Mouse (Mus musculus): Measurements from ENCODE around the gene Tdo2.
A peak's percentile ranks its signal among the peaks of the same experiment; 100 is the strongest.

Gene Tdo2

GRCm38 (mm10) chr3:81943097-81943496 lies 32.9 kb downstream of the Tdo2 start:
- DNase-seq (ENCODE audit: low read depth): no peak

GRCm38 (mm10) chr3:81942341-81942740 lies 33.7 kb downstream of the Tdo2 start:
- DNase-seq (ENCODE audit: low read depth): no peak

DNA sequence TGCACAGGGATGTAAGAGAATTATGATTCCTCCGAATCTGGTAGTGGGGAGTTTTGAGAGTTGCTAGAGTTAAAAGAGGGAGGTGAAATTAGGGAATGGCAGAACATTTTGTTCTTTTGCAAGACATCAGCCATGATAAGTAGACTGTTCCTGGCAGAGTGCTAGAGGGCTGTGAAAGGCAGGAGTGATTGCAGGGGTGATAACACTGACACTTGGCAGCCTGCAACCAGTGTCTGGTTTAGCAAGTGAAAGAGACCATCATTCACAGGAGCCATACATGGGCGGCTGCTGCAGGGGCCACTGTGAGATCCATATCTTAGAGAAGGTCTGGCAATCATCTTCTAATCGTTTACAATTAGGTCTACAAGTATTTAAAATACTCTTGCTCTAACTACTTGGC lies 37.1 kb downstream of the Tdo2 start:
- DNase-seq (ENCODE audit: low read depth): no peak

DNA sequence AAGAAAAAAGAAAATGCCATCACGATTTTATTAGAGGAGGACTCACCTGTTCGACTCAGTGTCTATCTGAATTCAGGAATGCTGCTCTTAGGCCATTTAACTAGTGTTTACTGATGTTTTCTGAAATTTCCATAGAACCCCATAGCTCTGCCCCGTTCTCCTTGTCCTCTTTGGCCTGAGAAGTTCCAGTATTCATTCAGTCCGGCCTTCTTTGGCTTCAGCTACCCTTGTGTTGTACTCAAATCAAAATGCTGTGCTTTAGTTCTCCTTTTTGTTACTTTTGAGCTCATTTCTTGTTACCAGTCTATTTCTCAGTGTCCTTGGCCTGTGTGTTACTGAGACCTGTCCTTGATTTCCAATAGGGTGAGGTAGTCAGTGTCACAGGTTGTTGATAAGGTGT lies 42.7 kb downstream of the Tdo2 start:
- DNase-seq (ENCODE audit: low read depth): no peak

DNA sequence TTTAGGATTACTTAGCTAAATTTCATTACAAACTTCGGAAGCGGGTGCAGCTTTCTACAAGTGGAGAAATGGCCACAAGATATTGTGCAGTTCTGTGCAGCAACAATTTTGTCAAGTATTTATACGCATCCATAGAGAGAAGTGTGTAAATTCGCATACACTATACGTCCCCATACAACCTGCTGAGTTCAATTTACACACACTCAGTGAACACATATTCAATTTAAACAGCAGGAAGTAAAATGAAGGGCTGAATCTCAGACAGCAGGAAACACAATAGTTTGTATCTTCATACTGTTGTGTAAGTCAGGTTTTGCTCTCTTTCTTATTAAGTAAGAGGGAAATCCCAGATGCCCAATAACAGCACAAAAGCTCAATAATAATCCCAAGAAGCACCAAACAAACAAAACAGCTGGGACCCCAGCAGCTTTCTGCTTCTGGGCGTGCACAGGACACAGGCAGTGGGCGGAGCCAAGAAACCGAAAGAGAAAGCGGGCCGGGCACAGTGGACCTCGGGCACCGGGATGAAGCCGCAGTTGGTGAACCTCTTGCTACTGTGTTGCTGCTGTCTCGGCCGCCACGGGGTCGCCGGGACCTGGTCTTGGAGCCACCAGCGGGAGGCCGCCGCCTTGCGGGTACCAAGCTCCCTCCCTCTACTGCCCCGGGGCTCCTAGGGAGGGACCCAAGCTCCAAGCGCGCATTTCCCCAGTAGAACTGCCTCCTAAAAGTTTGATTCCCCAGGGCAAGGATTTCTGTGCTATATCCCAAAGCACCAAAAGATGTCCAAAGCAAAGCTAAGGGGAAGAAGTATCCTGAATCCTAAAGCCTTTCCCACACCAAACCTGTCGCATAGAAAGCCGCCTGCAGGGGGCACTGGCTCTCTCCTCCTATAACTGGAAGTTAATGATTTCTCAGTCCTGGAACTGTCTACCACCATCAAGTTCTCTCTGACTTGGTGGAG lies 43.6 kb downstream of the Tdo2 start, which contains the start of gene Ctso:
TSS of gene Ctso (plus strand) at position 461 of the 961 bp plus-strand sequence.
- peak; percentile 56 for DNase-seq (ENCODE audit: low read depth)

DNA sequence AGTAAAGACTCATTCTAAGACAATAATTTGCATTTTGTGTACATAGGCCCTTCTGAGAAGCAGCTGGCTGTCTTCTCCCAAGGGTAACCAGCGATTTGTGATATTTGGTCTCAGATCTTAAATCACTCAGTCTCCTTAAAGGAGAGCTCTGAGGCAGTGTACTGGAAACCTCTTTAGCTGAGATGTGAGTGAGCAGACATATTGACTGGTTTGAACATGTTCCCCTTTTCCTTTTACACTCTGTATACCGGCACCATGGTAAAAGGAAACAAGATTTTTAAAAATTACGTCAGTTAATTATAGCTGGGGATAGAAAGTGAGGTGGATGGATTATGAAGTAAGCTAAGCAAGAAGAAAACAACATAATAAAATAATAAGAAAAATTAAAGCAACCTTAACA lies 44.3 kb downstream of the Tdo2 start:
- DNase-seq (ENCODE audit: low read depth): no peak

DNA sequence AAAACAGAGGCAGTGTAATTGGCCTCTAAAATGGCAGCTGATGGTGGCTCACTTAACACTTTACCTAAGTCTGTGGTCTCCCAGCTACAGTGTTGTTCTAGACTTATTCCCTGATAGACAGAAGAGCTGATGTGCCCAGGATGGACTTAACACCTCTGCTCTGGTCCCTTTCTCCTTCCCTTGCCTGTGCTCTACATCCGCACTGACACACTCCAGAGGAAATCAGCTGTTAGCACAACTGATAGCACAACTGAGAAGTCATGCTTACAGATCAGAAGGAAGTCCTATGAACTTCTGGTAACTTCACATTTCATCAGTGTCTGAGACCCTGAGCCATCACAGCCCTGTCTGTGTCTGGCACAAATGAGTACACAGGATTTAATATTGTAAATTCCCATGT lies 46.9 kb downstream of the Tdo2 start:
- DNase-seq (ENCODE audit: low read depth): no peak

DNA sequence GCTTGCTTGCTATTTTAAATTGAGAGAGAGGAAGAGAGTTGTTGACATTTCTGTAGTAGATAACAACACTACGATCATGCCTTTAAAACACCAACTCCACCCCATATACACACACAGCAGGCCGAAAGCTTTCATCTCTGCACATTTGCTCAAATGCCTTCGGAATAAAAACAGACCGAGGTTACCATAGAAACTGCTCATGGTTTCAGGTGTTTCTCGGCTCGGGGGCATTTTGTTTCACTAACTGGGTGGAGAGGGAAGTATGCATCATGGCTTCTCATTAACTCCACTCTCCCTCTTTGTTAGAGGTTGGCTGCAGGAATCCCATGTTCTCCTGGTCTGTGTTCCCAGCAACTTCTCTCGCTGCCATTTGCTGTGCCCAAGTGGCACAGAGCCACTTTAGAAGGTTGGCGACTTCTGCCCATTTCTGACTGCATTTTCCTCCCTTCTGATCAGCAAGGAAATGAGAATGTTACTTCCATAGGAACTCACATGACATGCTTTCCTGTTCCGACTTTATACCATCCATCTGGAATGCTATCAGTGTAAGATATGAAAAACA lies 49.2 kb downstream of the Tdo2 start:
- DNase-seq (ENCODE audit: low read depth): no peak

DNA sequence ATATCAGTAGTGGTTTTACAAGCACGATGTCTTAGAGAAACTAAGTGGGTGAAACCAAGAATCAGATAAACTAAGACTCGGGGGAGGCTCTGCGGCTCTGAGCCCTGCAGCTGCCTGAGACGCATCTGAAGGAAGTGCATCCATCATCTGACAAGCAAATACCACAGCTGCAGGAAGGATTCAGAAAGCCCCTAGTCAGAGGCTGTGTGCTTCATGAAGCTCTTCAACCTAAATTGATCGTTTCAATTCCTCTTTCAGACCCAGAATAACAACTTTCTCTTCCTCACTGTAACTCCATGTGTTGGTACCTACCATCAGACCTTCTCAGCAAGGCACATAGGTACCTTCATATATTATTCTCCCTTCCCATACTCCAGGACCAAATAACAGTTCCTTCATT lies 50.1 kb downstream of the Tdo2 start:
- DNase-seq (ENCODE audit: low read depth): no peak

- no peak for DNase-seq (ENCODE audit: low read depth)
These were observed 51.1 kb downstream of the Tdo2 start for GRCm38 (mm10) chr3:81924931-81925330.

DNA sequence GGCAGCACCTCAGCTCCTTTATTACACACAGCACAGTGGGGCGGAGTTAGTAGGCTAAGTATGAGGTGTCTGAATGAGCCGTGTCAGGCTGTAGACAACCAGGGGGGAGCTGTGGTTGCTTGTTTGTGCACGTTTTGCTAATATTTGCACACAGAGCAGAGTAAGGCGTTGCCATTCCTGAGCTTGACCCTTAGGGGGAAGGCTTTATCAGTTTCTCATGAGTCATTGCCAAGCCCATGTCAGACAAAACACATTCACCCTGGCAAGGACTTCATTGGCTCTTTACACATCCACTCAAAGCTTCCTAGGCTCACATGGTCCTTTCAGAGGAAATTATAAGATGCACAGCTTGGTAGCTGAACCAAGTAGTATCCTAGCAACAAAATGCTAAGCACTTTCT lies 53.1 kb downstream of the Tdo2 start:
- DNase-seq (ENCODE audit: low read depth): no peak

GRCm38 (mm10) chr3:81919681-81920080 lies 56.3 kb downstream of the Tdo2 start:
- no peak for DNase-seq (ENCODE audit: low read depth)

DNA sequence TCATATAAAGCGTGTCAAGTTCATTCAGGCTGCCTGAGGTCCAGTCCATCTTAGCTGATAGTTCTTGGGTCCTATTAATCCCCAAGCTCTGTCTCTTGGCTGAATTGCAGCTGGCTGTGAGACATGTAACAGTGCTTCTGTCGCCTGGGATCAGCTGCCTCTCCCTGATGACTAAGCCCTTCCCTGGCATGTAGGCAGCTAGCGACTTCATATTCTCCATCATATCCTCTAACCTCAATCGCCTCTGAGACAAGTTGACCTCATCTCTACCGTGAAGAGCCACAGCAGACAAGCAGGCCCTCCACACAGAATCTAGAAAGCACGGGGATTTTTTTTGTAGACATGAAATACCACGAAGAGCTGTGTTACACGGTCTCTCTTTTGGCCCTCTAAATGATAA lies 57.8 kb downstream of the Tdo2 start:
- DNase-seq (ENCODE audit: low read depth): peak; percentile 35

- peak; percentile 73 for DNase-seq (ENCODE audit: low read depth)
These were observed 58.6 kb downstream of the Tdo2 start for GRCm38 (mm10) chr3:81917354-81917935.

- DNase-seq (ENCODE audit: low read depth): peak; percentile 43
These were observed 59.8 kb downstream of the Tdo2 start for GRCm38 (mm10) chr3:81916030-81916686.

- no peak for DNase-seq (ENCODE audit: low read depth)
These were observed 65.5 kb downstream of the Tdo2 start for GRCm38 (mm10) chr3:81910286-81911036.

Measured in fibroblast of lung, adult 2 months (primary cell).